Mouse (Mus musculus): Measurements from ENCODE around the gene Odf2. TPM values are rescaled to one million over a fixed set of nuclear protein-coding genes. Genes with fewer than 3 reads are reported as not detected.

The Odf2 gene
- polyA plus RNA-seq, 1 experiment, result 50.6 TPM

- peak overlapping the region; percentile 76 for H3K27ac ChIP-seq (ENCODE audit: insufficient read depth, low read depth, low read length)
- H3K4me1 ChIP-seq (ENCODE audit: control insufficient read depth, insufficient read depth, low read length), result peaks cover 27% of the 10 kb centered on the region
- H3K4me3 ChIP-seq (ENCODE audit: insufficient read depth, low read length), result peak overlapping the region; percentile 53
- no peak for TF ChIP-seq POLR2A (IDR thresholded peaks at IDR 0.05; ENCODE audit: borderline replicate concordance, low read depth, low read length)
- TF ChIP-seq CTCF (IDR thresholded peaks at IDR 0.05; ENCODE audit: low read depth, low read length), result no peak
Observed at GRCm38 (mm10) chr2:29964354-29965249, 75.6 kb downstream of the Odf2 start.

- peak within 1 kb of the TSS; percentile 76 for H3K27ac ChIP-seq (ENCODE audit: insufficient read depth, low read depth, low read length)
- peak within 1 kb of the TSS; percentile 95 for H3K4me3 ChIP-seq (ENCODE audit: insufficient read depth, low read length)
- TF ChIP-seq POLR2A (IDR thresholded peaks at IDR 0.05; ENCODE audit: borderline replicate concordance, low read depth, low read length) (peak; percentile 92; the same call in 1 of the 2 replicates), CTCF (IDR thresholded peaks at IDR 0.05; ENCODE audit: low read depth, low read length) (no peak)
- peaks cover 29% of the 10 kb centered on the region for H3K4me1 ChIP-seq (ENCODE audit: control insufficient read depth, insufficient read depth, low read length)
Observed at GRCm38 (mm10) chr2:29965250-29965843, 76.3 kb downstream of the Odf2 start, which contains the start of gene Sptan1. TSS of gene Sptan1 (plus strand) at chr2:29965560.

DNA sequence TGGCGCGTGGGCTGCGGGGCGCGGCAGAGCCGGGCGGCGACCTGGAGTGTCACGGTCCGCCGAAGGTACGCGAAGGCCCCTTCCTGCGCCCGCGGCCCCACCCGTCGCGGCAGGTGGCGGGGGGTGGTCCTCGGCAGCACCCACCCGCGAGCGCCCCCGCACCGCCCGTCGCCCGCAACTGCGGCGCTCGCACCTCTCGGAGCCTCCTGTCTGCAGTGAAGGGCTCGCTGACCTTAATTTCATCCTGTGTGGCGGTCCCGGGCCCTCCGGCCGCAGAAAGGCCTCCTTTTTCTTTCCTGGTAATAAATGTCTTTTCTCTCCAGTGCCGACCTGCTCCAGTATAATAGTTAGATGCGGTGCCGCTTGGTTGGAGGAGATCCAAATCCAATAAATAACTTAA is 76.9 kb downstream of the Odf2 start:
- TF ChIP-seq CTCF (IDR thresholded peaks at IDR 0.05; ENCODE audit: low read depth, low read length) (no peak), POLR2A (IDR thresholded peaks at IDR 0.05; ENCODE audit: borderline replicate concordance, low read depth, low read length) (no peak)
- Histone ChIP-seq H3K27ac (ENCODE audit: insufficient read depth, low read depth, low read length) (no peak overlapping the region), H3K4me3 (ENCODE audit: insufficient read depth, low read length) (peak overlapping the region; percentile 95), H3K4me1 (ENCODE audit: control insufficient read depth, insufficient read depth, low read length) (peaks cover 29% of the 10 kb centered on the region)

DNA sequence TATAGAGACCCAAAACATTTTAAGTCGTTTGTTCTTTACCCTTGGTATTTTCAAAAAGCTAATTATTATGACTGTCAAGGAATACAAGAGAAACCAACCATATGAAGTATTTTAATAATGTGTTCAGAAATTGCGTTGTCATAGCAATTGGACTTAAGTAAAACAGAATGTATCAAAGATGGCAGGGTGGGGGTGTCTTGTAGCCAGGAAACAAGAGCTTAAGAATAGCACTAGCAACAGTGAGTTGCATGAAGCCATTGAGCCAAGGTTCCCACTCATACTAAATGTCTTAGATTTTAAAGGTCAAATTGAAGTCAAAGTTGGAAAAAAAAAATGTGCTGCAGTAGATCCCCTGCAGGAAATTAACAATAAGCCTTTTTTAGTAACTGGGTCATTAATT is 77.8 kb downstream of the Odf2 start:
- TF ChIP-seq CTCF (IDR thresholded peaks at IDR 0.05; ENCODE audit: low read depth, low read length) (no peak), POLR2A (IDR thresholded peaks at IDR 0.05; ENCODE audit: borderline replicate concordance, low read depth, low read length) (no peak)
- H3K4me1 ChIP-seq (ENCODE audit: control insufficient read depth, insufficient read depth, low read length), result peaks cover 34% of the 10 kb centered on the region
- peak overlapping the region; percentile 95; the same call in 1 of the 2 replicates for H3K4me3 ChIP-seq (ENCODE audit: insufficient read depth, low read length)

DNA sequence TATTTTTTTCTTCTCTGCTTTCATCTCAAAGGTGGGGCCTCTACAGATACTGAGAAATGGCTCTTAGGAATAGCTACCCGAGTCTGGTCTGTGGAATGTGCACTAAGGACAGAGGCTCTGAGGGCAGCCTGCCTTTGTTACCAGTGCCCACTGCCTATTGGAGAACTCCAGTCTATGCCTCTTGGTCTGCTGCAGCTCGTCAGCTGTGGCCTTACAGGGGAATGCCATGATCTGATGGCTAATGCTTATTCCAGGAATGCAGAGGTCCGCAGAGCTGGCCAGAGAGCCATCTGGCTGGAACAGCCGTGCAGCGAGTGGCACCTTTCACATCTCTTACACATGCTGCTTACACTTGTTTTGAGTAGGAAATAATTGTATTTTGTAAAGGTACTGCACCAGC is 78.7 kb downstream of the Odf2 start:
- no peak overlapping the region for H3K27ac ChIP-seq (ENCODE audit: insufficient read depth, low read depth, low read length)
- peaks cover 41% of the 10 kb centered on the region for H3K4me1 ChIP-seq (ENCODE audit: control insufficient read depth, insufficient read depth, low read length)
- no peak overlapping the region for H3K4me3 ChIP-seq (ENCODE audit: insufficient read depth, low read length)
- TF ChIP-seq POLR2A (IDR thresholded peaks at IDR 0.05; ENCODE audit: borderline replicate concordance, low read depth, low read length) (no peak), CTCF (IDR thresholded peaks at IDR 0.05; ENCODE audit: low read depth, low read length) (no peak)

More for the DNA sequence above, 77.8 kb downstream of the Odf2 start:
- H3K27ac ChIP-seq (ENCODE audit: insufficient read depth, low read depth, low read length), result no peak overlapping the region

DNA sequence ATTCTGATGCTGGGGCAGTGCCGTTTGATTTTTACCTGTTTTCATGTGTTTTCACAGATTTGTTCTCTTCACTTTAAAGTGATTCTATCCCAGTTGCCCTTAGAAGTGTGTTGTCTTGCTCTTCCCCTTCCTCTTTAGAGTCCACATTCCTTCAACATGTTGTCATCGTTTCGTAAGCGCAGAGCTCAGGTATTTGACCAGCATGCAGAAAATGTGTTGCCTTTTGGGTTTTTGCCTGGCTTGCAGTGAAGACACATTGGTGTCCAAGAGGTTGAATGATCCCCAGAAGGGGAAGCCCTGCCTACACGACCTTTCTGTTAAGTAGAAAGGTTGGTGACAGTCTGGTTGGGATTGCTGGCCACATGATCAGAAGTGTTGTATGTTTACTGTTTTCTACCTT is 79.6 kb downstream of the Odf2 start:
- H3K4me3 ChIP-seq (ENCODE audit: insufficient read depth, low read length), result no peak overlapping the region
- H3K4me1 ChIP-seq (ENCODE audit: control insufficient read depth, insufficient read depth, low read length), result peaks cover 39% of the 10 kb centered on the region
- H3K27ac ChIP-seq (ENCODE audit: insufficient read depth, low read depth, low read length), result no peak overlapping the region
- no peak for TF ChIP-seq POLR2A (IDR thresholded peaks at IDR 0.05; ENCODE audit: borderline replicate concordance, low read depth, low read length)
- no peak for TF ChIP-seq CTCF (IDR thresholded peaks at IDR 0.05; ENCODE audit: low read depth, low read length)

DNA sequence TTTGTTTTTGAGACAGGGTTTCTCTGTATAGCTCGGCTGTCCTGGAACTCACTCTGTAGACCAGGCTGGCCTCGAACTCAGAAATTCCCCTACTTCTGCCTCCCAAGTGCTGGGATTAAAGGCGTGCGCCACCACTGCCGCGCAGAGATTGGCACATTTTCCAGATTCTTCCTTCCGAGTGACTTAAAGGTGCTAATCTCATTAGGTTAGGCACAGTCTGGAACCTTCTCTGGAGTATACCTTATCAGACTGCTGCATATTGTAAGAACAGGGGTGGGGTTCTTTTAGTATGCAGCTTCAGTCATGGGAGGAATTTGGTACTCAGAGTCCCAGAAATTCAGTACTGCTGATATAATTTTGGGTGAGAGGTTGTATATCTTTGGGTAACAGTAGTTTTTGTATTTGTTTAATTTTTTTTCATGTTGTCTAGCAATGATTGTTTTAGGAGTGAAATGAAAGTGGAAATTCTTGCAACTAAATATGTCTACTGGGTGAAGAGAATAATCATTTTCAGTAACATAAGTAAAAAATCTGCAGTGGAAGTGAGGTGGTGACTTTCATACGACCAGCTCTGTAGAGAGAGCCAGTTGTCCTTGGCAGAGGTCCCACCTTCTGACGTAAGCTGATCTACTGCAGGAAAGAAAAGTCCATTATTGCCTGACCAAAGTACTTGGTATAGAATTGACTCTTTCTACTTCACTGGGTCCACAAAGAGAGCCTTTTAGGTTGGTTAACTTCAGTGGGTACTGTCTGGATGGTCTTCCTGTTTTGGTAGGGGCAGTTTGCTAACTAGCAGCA is 83.0 kb downstream of the Odf2 start:
- peaks cover 23% of the 10 kb centered on the region for H3K4me1 ChIP-seq (ENCODE audit: control insufficient read depth, insufficient read depth, low read length)
- TF ChIP-seq POLR2A (IDR thresholded peaks at IDR 0.05; ENCODE audit: borderline replicate concordance, low read depth, low read length), result no peak
- TF ChIP-seq CTCF (IDR thresholded peaks at IDR 0.05; ENCODE audit: low read depth, low read length), result no peak
- H3K4me3 ChIP-seq (ENCODE audit: insufficient read depth, low read length), result no peak overlapping the region
- H3K27ac ChIP-seq (ENCODE audit: insufficient read depth, low read depth, low read length), result no peak overlapping the region

- Histone ChIP-seq H3K27ac (ENCODE audit: insufficient read depth, low read depth, low read length) (no peak overlapping the region), H3K4me1 (ENCODE audit: control insufficient read depth, insufficient read depth, low read length) (peaks cover 17% of the 10 kb centered on the region), H3K4me3 (ENCODE audit: insufficient read depth, low read length) (no peak overlapping the region)
- TF ChIP-seq CTCF (IDR thresholded peaks at IDR 0.05; ENCODE audit: low read depth, low read length) (no peak), POLR2A (IDR thresholded peaks at IDR 0.05; ENCODE audit: borderline replicate concordance, low read depth, low read length) (no peak)
Observed at GRCm38 (mm10) chr2:29973525-29973924, 84.5 kb downstream of the Odf2 start.

GRCm38 (mm10) chr2:29977307-29977706 is 88.3 kb downstream of the Odf2 start:
- H3K27ac ChIP-seq (ENCODE audit: insufficient read depth, low read depth, low read length), result no peak overlapping the region
- H3K4me3 ChIP-seq (ENCODE audit: insufficient read depth, low read length), result no peak overlapping the region
- peaks cover 5% of the 10 kb centered on the region for H3K4me1 ChIP-seq (ENCODE audit: control insufficient read depth, insufficient read depth, low read length)
- no peak for TF ChIP-seq CTCF (IDR thresholded peaks at IDR 0.05; ENCODE audit: low read depth, low read length)

Data from bone marrow macrophage, adult 2 months (primary cell).